Mouse (Mus musculus) ovary, adult 18-20 months (tissue): ENCODE results near the gene Carmil3.

Source experiments
- DNase-seq: peaks from one replicate; pipeline ENCODE4 v3.0.0; 2022; ENCODE audit warnings: low spot score, mixed read lengths

The Carmil3 gene

GRCm38 (mm10) chr14:55490361-55491201 is at the start of gene Carmil3:
Gene Carmil3, plus strand, starts transcription at chr14:55490651.
- peak; percentile 71 for DNase-seq

GRCm38 (mm10) chr14:55457693-55458092 is 32.8 kb upstream of the Carmil3 start:
- DNase-seq, result no peak

GRCm38 (mm10) chr14:55458273-55458672 is 32.2 kb upstream of the Carmil3 start:
- DNase-seq, result no peak

- no peak for DNase-seq
These were observed 31.7 kb upstream of the Carmil3 start for GRCm38 (mm10) chr14:55458761-55459160.

GRCm38 (mm10) chr14:55459796-55460195 is 30.7 kb upstream of the Carmil3 start:
- no peak for DNase-seq

GRCm38 (mm10) chr14:55460297-55460696 is 30.2 kb upstream of the Carmil3 start:
- DNase-seq, result no peak

- DNase-seq, result no peak
These were observed 28.7 kb upstream of the Carmil3 start for GRCm38 (mm10) chr14:55461757-55462156.

- DNase-seq, result no peak
These were observed 24.0 kb upstream of the Carmil3 start for GRCm38 (mm10) chr14:55466481-55466880.

- DNase-seq, result no peak
These were observed 23.3 kb upstream of the Carmil3 start for GRCm38 (mm10) chr14:55467108-55467507.

GRCm38 (mm10) chr14:55468301-55468741 is 22.1 kb upstream of the Carmil3 start:
- no peak for DNase-seq

- no peak for DNase-seq
These were observed 21.4 kb upstream of the Carmil3 start for GRCm38 (mm10) chr14:55469041-55469440.

- no peak for DNase-seq
These were observed 20.6 kb upstream of the Carmil3 start for GRCm38 (mm10) chr14:55469821-55470220.

GRCm38 (mm10) chr14:55470806-55471205 is 19.6 kb upstream of the Carmil3 start:
- no peak for DNase-seq

- no peak for DNase-seq
These were observed 14.8 kb upstream of the Carmil3 start for GRCm38 (mm10) chr14:55475654-55476053.

GRCm38 (mm10) chr14:55477421-55477820 is 13.0 kb upstream of the Carmil3 start:
- DNase-seq, result no peak

GRCm38 (mm10) chr14:55477829-55478228 is 12.6 kb upstream of the Carmil3 start:
- DNase-seq, result no peak

- peak; percentile 74 for DNase-seq
These were observed 11.5 kb upstream of the Carmil3 start, which contains the start of gene Dhrs4 for GRCm38 (mm10) chr14:55478651-55479599. Gene Dhrs4, plus strand, starts transcription at chr14:55478758.

GRCm38 (mm10) chr14:55479629-55480028 is 10.8 kb upstream of the Carmil3 start:
- DNase-seq, result no peak

- no peak for DNase-seq
These were observed 5.9 kb upstream of the Carmil3 start for GRCm38 (mm10) chr14:55484430-55485085.

GRCm38 (mm10) chr14:55486836-55487235 is 3.6 kb upstream of the Carmil3 start:
- no peak for DNase-seq

GRCm38 (mm10) chr14:55491291-55491833 is 911 bp downstream of the Carmil3 start:
- DNase-seq, result peak; percentile 66

GRCm38 (mm10) chr14:55492103-55492502 is 1.7 kb downstream of the Carmil3 start:
- no peak for DNase-seq
